Mouse (Mus musculus) G1E-ER4 (cell line): ENCODE measurements around the gene Ncoa3. TPM values are rescaled to one million over a fixed set of nuclear protein-coding genes. Genes with fewer than 3 reads are reported as not detected.

ENCODE experiments used
- GATA1 ChIP-seq: IDR thresholded peaks from one replicate; pipeline ENCODE4 v1.8.0; 2012; ENCODE audit warnings: low read length, inconsistent platforms
- polyA plus RNA-seq: library from polyadenylated mRNA; stranded (reverse); fragments of >175 nt; gene quantifications from 2 replicates; pipeline ENCODE4 v1.2.3, GENCODE M21; 2012

The Ncoa3 gene
- polyA plus RNA-seq, 1 experiment, result 20.4 TPM

GRCm38 (mm10) chr2:165993173-165993900 lies 901 bp downstream of the Ncoa3 start:
- TF ChIP-seq GATA1, result no peak

GRCm38 (mm10) chr2:165994341-165994740 lies 1.9 kb downstream of the Ncoa3 start:
- no peak for TF ChIP-seq GATA1

DNA sequence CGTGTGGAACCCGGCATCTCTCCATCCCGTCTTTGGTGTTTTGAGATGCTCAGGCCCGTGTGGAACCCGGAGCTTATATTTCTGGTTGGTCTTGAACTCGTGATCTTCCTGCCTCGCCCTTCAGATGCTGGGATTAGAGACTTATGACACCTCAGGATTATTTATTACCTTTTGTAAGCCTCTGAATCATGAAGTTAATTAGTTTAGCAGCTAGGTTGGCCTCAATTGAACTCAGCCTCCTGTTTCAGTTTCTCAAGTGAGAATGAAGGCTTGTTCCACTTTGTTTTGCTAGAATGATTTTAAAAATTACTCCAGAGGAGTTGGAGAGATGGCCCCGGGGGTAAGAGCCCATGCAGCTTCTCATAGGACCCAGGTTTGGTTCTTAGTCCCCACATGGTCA lies 3.3 kb downstream of the Ncoa3 start:
- TF ChIP-seq GATA1, result no peak

DNA sequence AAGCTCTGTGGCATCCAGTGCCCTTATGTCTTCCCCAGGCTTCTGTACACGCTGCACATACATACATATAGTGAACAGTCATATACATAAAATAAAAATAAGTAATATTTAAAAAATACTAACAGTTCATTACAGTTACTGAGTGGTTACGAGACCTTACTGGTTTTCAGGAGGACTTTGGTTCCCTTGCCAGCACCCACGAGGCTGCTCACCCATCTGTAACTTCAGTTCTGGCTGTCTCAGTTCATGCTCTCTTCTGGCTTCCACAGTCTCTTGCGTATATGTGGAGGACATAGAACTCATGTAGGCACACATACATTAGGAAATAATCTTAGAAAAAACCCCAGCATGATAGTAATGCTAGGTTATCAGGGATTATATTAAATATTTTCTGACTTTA lies 3.7 kb downstream of the Ncoa3 start:
- no peak for TF ChIP-seq GATA1

GRCm38 (mm10) chr2:165997256-165997967 lies 5.0 kb downstream of the Ncoa3 start:
- TF ChIP-seq GATA1, result no peak

DNA sequence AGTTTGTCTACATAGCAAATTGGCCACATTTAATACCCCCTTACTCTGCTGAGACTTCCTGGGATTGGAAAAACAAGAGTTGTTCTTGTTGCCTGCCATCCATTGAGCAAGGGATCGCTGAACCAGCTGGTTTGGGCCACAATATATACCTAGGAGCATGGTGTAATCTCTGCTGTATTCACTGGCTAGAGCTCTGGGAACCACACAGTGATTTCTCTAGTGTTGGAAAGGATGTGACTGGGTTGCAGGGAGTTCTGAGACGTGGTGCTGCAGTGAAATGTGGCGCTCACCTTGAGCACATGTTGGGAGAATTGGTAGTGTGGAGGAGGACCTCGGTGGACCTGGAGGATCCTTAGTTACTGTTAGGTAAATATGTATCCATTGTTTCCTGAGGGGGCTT lies 6.5 kb downstream of the Ncoa3 start:
- TF ChIP-seq GATA1, result no peak

DNA sequence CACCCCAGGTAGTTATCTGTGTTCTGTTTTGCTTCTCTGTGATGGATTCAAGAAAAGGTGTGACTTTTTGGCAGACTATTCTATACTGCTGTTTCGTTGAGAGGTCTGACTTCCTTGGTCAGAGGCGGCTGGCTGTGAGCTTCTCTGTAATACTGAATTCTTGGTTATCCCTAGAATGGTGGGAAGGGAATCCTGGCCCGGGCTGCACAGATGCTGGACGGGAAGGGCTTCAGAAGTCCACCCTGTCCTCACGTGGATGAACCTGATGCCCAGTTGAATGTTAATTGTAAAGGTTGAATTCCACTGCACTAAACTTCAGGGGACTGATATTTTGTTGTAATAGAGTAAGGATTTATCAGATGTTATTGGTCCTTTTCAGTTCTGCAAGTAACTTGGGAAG lies 7.4 kb downstream of the Ncoa3 start:
- no peak for TF ChIP-seq GATA1

GRCm38 (mm10) chr2:166000242-166000641 lies 7.8 kb downstream of the Ncoa3 start:
- no peak for TF ChIP-seq GATA1

- no peak for TF ChIP-seq GATA1
Observed at GRCm38 (mm10) chr2:166000769-166001168, 8.3 kb downstream of the Ncoa3 start.

GRCm38 (mm10) chr2:166001362-166001761 lies 8.9 kb downstream of the Ncoa3 start:
- TF ChIP-seq GATA1, result no peak

GRCm38 (mm10) chr2:166001768-166002167 lies 9.3 kb downstream of the Ncoa3 start:
- no peak for TF ChIP-seq GATA1

GRCm38 (mm10) chr2:166002429-166002828 lies 10.0 kb downstream of the Ncoa3 start:
- no peak for TF ChIP-seq GATA1

GRCm38 (mm10) chr2:166003004-166003403 lies 10.6 kb downstream of the Ncoa3 start:
- no peak for TF ChIP-seq GATA1

GRCm38 (mm10) chr2:166007046-166007445 lies 14.6 kb downstream of the Ncoa3 start:
- no peak for TF ChIP-seq GATA1

- no peak for TF ChIP-seq GATA1
Observed at GRCm38 (mm10) chr2:166008558-166009392, 16.3 kb downstream of the Ncoa3 start.

DNA sequence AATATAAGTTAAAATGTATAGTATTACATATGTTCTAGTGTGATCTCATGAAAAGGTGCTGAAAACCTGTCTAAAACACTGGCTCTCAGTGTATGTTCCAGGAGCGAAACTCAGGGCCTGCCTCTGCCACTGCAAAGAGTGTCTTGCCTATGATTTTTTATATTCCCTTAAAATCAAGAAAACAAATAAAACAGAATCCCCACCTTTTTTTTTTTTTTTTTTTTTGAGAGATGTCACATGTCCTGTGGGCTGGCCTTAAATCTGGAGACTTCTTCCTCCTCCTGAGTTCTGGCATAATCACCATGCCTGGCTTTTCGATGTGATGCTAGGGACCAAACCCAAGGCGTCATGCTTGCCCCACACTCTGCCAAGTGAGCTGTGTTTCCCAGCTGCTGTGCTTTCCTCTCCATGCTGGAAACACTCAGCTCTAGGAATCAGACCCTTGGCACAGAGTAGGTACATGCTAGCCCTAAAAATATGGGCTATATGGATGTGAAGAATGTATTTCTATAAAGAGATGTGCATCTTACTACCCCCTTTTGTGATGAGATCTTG lies 17.0 kb downstream of the Ncoa3 start:
- TF ChIP-seq GATA1, result no peak

- no peak for TF ChIP-seq GATA1
Observed at GRCm38 (mm10) chr2:166010321-166010720, 17.9 kb downstream of the Ncoa3 start.
